Mouse (Mus musculus) ES-E14 (cell line): Measurements from ENCODE around the gene Myzap. TPM values are rescaled to one million over a fixed set of nuclear protein-coding genes. Genes with fewer than 3 reads are reported as not detected.

ENCODE experiments used
- DNase-seq: peaks from one replicate; pipeline ENCODE4 v3.0.0-alpha.2; 2013; ENCODE audit warnings: low read depth, low spot score
- H3K27ac ChIP-seq: 2 replicates; pipeline ENCODE4 v1.5.1; 2012; ENCODE audit warnings: low read depth, mild to moderate bottlenecking, low read length, moderate library complexity, mixed read lengths; ENCODE audit not compliant: poor library complexity, insufficient read depth, severe bottlenecking
- H3K36me3 ChIP-seq: 2 replicates; pipeline ENCODE4 v1.6.1; 2012; ENCODE audit warnings: mild to moderate bottlenecking, low read length, moderate library complexity, mixed read lengths; ENCODE audit not compliant: control insufficient read depth, poor library complexity, insufficient read depth, severe bottlenecking
- H3K4me1 ChIP-seq, 2 experiments: fragments of 150-350 bp in 1 of 2; sonication (generic) in 1 of 2; 2 replicates each; pipeline ENCODE4 v1.6.1; 2012; ENCODE audit warnings: low read length in 2 of 2, mild to moderate bottlenecking in 1 of 2, mixed read lengths in 1 of 2; ENCODE audit not compliant: control insufficient read depth in 2 of 2, insufficient read depth in 2 of 2, poor library complexity in 1 of 2
- H3K4me3 ChIP-seq, 2 experiments: fragments of 150-350 bp in 1 of 2; sonication (generic) in 1 of 2; 2 replicates each; pipeline ENCODE4 v1.5.1; 2012; ENCODE audit warnings: low read length in 2 of 2, low read depth in 1 of 2, mild to moderate bottlenecking in 1 of 2, mixed read lengths in 1 of 2; ENCODE audit not compliant: insufficient read depth in 1 of 2, poor library complexity in 1 of 2, severe bottlenecking in 1 of 2
- H3K9ac ChIP-seq: 2 replicates; pipeline ENCODE4 v1.6.1; 2012; ENCODE audit warnings: low read depth, mild to moderate bottlenecking, low read length, mixed read lengths; ENCODE audit not compliant: poor library complexity, insufficient read depth, severe bottlenecking
- H3K9me3 ChIP-seq: fragments of 150-350 bp; sonication (generic); 2 replicates; pipeline ENCODE4 v1.6.1; 2012; ENCODE audit warnings: low read depth, mild to moderate bottlenecking, low read length; ENCODE audit not compliant: control insufficient read depth, insufficient read depth
- ZC3H11A ChIP-seq: IDR thresholded peaks from 2 replicates; pipeline ENCODE4 v1.6.1; 2012; ENCODE audit warnings: low read depth, mild to moderate bottlenecking, inconsistent platforms, low read length, borderline replicate concordance
- in situ Hi-C, 2 experiments: fragments of 600-800 bp; cut with MboI; formaldehyde crosslinking; loops; one replicate each; pipeline ENCODE4 v1.15.1; 2025; ENCODE audit warnings: low sequenced_read_pairs in 2 of 2, inconsistent platforms in 1 of 2; ENCODE audit not compliant: unreplicated experiment in 2 of 2
- total RNA-seq: library from RNA; depleted of rRNA; stranded (reverse); fragments of 300-350 nt; gene quantifications from 2 replicates; pipeline ENCODE4 v1.2.3, GENCODE M21; 2012; rRNA removed

Gene Myzap
- total RNA-seq, 1 experiment, result 0.94 TPM

DNA sequence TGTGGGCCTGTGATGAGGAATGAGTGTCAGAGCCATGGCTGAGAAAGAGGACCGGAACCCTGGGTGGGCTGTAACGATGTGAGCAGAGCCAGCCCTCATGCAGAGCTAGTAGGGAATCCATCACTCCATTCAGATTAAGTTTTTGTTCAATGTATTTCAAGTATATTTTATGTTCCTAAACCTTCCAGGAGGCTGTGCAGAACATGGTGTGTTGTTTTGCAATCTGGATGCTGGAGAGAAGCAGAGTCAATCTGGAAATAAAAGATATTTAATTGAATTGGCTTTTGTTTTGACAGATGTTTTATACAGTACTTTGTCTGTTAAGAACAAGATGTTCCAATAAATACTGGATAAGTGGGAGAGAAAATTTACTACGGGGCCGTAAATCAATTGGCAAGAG is 135.4 kb downstream of the Myzap start:
- no peak for TF ChIP-seq ZC3H11A
- H3K4me3 ChIP-seq, result no peak overlapping the region
- no peaks in the 10 kb centered on the region for H3K9me3 ChIP-seq
- peaks cover 0 to under 1% of the 10 kb centered on the region in 2 experiments; a peak in 1 of 4 replicates for H3K4me1 ChIP-seq
- in situ Hi-C loops, result no loop called here
- H3K36me3 ChIP-seq, result no peaks in the 10 kb centered on the region
- no peak for DNase-seq
- H3K27ac ChIP-seq, result no peak overlapping the region
- no peak overlapping the region for H3K9ac ChIP-seq

Other genes starting within 250 kb of the Myzap start
- gene Polr2m, start 106.4 kb downstream of the Myzap start, total RNA-seq, result 119 and 163 TPM in 2 replicates
- 39.1 and 45.9 TPM in 2 replicates for gene Cgnl1, start 179.2 kb upstream of the Myzap start, total RNA-seq